Mouse (Mus musculus) forebrain, embryonic 11.5 days (tissue): ENCODE data around the gene Zfp513. TPM values are rescaled to one million over a fixed set of nuclear protein-coding genes. Genes with fewer than 3 reads are reported as not detected.

ENCODE experiments used
- ATAC-seq: fragments of 200-750 bp; cut with Nextera tagmentation; replicated peaks from 2 replicates; pipeline ENCODE4 v1.8.0; 2017; ENCODE audit warnings: moderate TSS enrichment; ENCODE audit not compliant: low FRiP score
- DNase-seq: peaks from one replicate; pipeline ENCODE4 v3.0.0-alpha.2; 2017; ENCODE audit warnings: low spot score
- H3K27ac ChIP-seq: fragments of 300-500 bp; sonication (generic); 2 replicates; pipeline ENCODE4 v1.5.1; 2014; ENCODE audit warnings: low read depth, low read length
- H3K27me3 ChIP-seq: fragments of 300-500 bp; sonication (generic); 2 replicates; pipeline ENCODE4 v1.6.1; 2014; ENCODE audit warnings: mild to moderate bottlenecking, low read length, mixed read lengths; ENCODE audit not compliant: control insufficient read depth, insufficient read depth
- H3K36me3 ChIP-seq: fragments of 300-500 bp; sonication (generic); 2 replicates; pipeline ENCODE4 v1.6.1; 2014; ENCODE audit warnings: mild to moderate bottlenecking, low read length, moderate library complexity, mixed read lengths; ENCODE audit not compliant: control insufficient read depth, insufficient read depth
- H3K4me1 ChIP-seq: fragments of 300-500 bp; sonication (generic); replicated peaks from 2 replicates; pipeline ENCODE4 v1.6.1; 2014; ENCODE audit warnings: low read length, mixed read lengths; ENCODE audit not compliant: control insufficient read depth, insufficient read depth
- H3K4me2 ChIP-seq: fragments of 300-500 bp; sonication (generic); 2 replicates; pipeline ENCODE4 v1.6.1; 2014; ENCODE audit warnings: low read depth, mild to moderate bottlenecking, low read length, moderate library complexity, mixed read lengths; ENCODE audit not compliant: severe bottlenecking
- H3K4me3 ChIP-seq: fragments of 300-500 bp; sonication (generic); 2 replicates; pipeline ENCODE4 v1.5.1; 2014; ENCODE audit warnings: low read depth, low read length
- H3K9ac ChIP-seq: fragments of 300-500 bp; sonication (generic); 2 replicates; pipeline ENCODE4 v1.6.1; 2014; ENCODE audit warnings: low read length
- H3K9me3 ChIP-seq: fragments of 300-500 bp; sonication (generic); 2 replicates; pipeline ENCODE4 v1.6.1; 2016; ENCODE audit warnings: low read length, mixed read lengths; ENCODE audit not compliant: control insufficient read depth
- WGBS: fragments of 180-500 bp; shearing (Covaris S2); extraction: QIAGEN DNeasy Blood & Tissue Kit; methylation state at CpG from one replicate; pipeline ENCODE4 v1.1.7; 2014; 5-methylcytosine and 5-hydroxymethylcytosine counted together
- polyA plus RNA-seq: library from polyadenylated mRNA; unstranded; fragments of >200 nt; fragmentation: Nextera tagmentation; extraction: Ambion mirVana; gene quantifications from 2 replicates; pipeline ENCODE4 v1.2.1, GENCODE M21; 2014

The Zfp513 gene
- polyA plus RNA-seq, 1 experiment from 2014 or later, result 10.0 TPM

- H3K4me2 ChIP-seq, result no peak overlapping the region
- H3K9me3 ChIP-seq, result peaks cover 5% of the 10 kb centered on the region
- DNase-seq, result no peak
- H3K4me1 ChIP-seq, result peaks cover 9% of the 10 kb centered on the region; the same call in 1 of the 2 replicates
- no peak overlapping the region for H3K27ac ChIP-seq
- no peak for ATAC-seq
- H3K4me3 ChIP-seq, result no peak overlapping the region
- H3K36me3 ChIP-seq, result peaks cover 21% of the 10 kb centered on the region; the same call in 1 of the 2 replicates
- H3K9ac ChIP-seq, result no peak overlapping the region
- H3K27me3 ChIP-seq, result no peaks in the 10 kb centered on the region
- 95% methylated on average over 6 of the region's 6 CpGs for WGBS
These were observed 2.3 kb upstream of the Zfp513 start for GRCm38 (mm10) chr5:31204421-31204820.

DNA sequence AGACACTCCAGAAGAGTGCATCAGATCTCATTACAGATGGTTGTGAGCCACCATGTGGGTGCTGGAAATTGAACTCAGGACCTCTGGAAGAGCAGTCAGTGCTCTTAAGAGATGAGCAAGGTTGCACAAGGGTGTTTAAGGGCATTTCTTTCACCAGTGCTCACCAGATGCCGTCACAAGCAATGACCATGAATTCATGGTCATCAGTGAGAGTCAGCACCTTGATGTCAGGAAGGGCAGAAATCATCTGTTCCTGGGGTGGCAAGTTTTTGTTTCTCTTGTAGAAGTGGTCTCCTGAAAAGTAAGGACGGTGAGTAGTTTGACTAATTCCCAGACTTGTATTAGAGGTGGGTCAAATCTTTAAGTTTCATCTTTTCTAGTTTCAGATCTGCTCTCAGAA, 1.8 kb upstream of the Zfp513 start:
- Histone ChIP-seq H3K9ac (no peak overlapping the region), H3K9me3 (peaks cover 5% of the 10 kb centered on the region), H3K36me3 (peaks cover 25% of the 10 kb centered on the region; the same call in 1 of the 2 replicates), H3K27me3 (no peaks in the 10 kb centered on the region), H3K4me2 (no peak overlapping the region), H3K4me3 (no peak overlapping the region), H3K4me1 (peaks cover 9% of the 10 kb centered on the region; the same call in 1 of the 2 replicates), H3K27ac (no peak overlapping the region)
- ATAC-seq (no peak), DNase-seq (no peak)
- 92% methylated on average over 2 of the region's 2 CpGs for WGBS

DNA sequence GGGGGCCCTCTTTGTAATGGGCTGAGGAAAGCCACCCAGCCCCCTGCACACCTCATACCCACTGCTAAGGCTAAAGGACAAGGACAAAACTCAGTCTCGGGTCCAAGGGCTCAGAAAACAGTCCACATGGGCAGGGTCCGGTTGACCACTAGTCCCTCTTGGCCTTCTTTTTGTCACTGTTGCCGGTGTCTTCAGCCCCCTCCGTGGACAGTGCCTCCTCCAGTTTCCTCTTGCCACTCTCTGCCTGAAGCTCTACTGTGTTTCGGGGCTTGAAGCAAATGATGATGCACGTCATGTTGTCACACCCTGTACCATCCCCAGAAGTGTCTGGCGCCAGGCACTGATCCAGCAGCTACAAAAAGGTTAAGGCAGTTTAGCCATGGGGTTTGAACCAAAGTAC, 830 bp upstream of the Zfp513 start:
- peaks cover 5% of the 10 kb centered on the region for H3K9me3 ChIP-seq
- H3K27ac ChIP-seq, result peak overlapping the region; percentile 78
- DNase-seq, result no peak
- 84% methylated on average over 7 of the region's 7 CpGs for WGBS
- peaks cover 32% of the 10 kb centered on the region; the same call in 1 of the 2 replicates for H3K36me3 ChIP-seq
- no peaks in the 10 kb centered on the region for H3K27me3 ChIP-seq
- peaks cover 9% of the 10 kb centered on the region; the same call in 1 of the 2 replicates for H3K4me1 ChIP-seq
- peak overlapping the region; percentile 71 for H3K4me2 ChIP-seq
- no peak for ATAC-seq
- H3K4me3 ChIP-seq, result peak overlapping the region; percentile 76
- peak overlapping the region; percentile 83; the same call in 1 of the 2 replicates for H3K9ac ChIP-seq

GRCm38 (mm10) chr5:31201042-31201741, 911 bp downstream of the Zfp513 start:
- Histone ChIP-seq H3K9ac (peak overlapping the region; percentile 83), H3K4me3 (peak overlapping the region; percentile 76), H3K9me3 (peaks cover 5% of the 10 kb centered on the region), H3K4me1 (peaks cover 9% of the 10 kb centered on the region; the same call in 1 of the 2 replicates), H3K36me3 (peaks cover 34% of the 10 kb centered on the region; the same call in 1 of the 2 replicates), H3K27ac (peak overlapping the region; percentile 75; the same call in 1 of the 2 replicates), H3K27me3 (no peaks in the 10 kb centered on the region), H3K4me2 (peak overlapping the region; percentile 88)
- no peak for ATAC-seq
- WGBS, result 23% methylated on average over 13 of the region's 13 CpGs
- DNase-seq, result no peak

- H3K9ac ChIP-seq, result no peak overlapping the region
- H3K9me3 ChIP-seq, result peaks cover 5% of the 10 kb centered on the region
- no peaks in the 10 kb centered on the region for H3K27me3 ChIP-seq
- no peak overlapping the region for H3K4me2 ChIP-seq
- ATAC-seq (no peak), DNase-seq (peak; percentile 60)
- H3K36me3 ChIP-seq, result peaks cover 30% of the 10 kb centered on the region; the same call in 1 of the 2 replicates
- WGBS, result 92% methylated on average over 27 of the region's 27 CpGs
- H3K4me3 ChIP-seq, result no peak overlapping the region
- H3K4me1 ChIP-seq, result peaks cover 9% of the 10 kb centered on the region; the same call in 1 of the 2 replicates
- no peak overlapping the region for H3K27ac ChIP-seq
These were observed 1.8 kb downstream of the Zfp513 start for GRCm38 (mm10) chr5:31200327-31200768.

DNA sequence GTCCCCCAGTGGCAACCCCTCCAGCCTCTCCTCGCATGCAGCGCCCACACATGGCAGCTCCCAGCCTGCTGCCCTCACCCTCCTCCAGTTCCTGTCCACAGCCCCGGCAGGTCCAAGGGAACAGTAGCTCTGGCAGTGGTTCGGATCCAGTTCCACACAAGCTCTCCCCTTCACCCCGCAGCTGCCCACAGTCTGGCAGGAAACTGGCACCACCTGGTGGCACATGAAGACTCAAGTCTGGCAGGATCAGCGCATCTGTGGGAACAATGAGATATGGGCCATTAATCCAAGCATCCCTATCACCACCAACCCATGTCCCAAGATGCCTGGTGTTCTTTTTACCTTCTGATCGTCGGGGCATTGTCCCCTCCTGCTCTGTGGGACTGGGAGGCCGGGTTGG, 2.2 kb downstream of the Zfp513 start:
- H3K27me3 ChIP-seq, result no peaks in the 10 kb centered on the region
- H3K4me1 ChIP-seq, result peaks cover 9% of the 10 kb centered on the region; the same call in 1 of the 2 replicates
- no peak overlapping the region for H3K9ac ChIP-seq
- ATAC-seq, result no peak
- DNase-seq, result no peak
- H3K4me2 ChIP-seq, result no peak overlapping the region
- H3K27ac ChIP-seq, result no peak overlapping the region
- WGBS, result 92% methylated on average over 9 of the region's 9 CpGs
- peaks cover 29% of the 10 kb centered on the region; the same call in 1 of the 2 replicates for H3K36me3 ChIP-seq
- peaks cover 5% of the 10 kb centered on the region for H3K9me3 ChIP-seq
- H3K4me3 ChIP-seq, result no peak overlapping the region

GRCm38 (mm10) chr5:31199321-31199892, 2.7 kb downstream of the Zfp513 start:
- Histone ChIP-seq H3K27ac (no peak overlapping the region), H3K4me2 (no peak overlapping the region), H3K9me3 (peaks cover 5% of the 10 kb centered on the region), H3K36me3 (peaks cover 27% of the 10 kb centered on the region; the same call in 1 of the 2 replicates), H3K9ac (no peak overlapping the region), H3K27me3 (no peaks in the 10 kb centered on the region), H3K4me1 (peaks cover 9% of the 10 kb centered on the region; the same call in 1 of the 2 replicates), H3K4me3 (no peak overlapping the region)
- ATAC-seq (no peak), DNase-seq (no peak)
- 94% methylated on average over 19 of the region's 19 CpGs for WGBS

- WGBS, result 88% methylated on average over 5 of the region's 5 CpGs
- Histone ChIP-seq H3K4me1 (peaks cover 12% of the 10 kb centered on the region; the same call in 1 of the 2 replicates), H3K4me2 (no peak overlapping the region), H3K9ac (no peak overlapping the region), H3K27ac (no peak overlapping the region), H3K4me3 (no peak overlapping the region), H3K9me3 (peaks cover 5% of the 10 kb centered on the region), H3K36me3 (peaks cover 27% of the 10 kb centered on the region; the same call in 1 of the 2 replicates), H3K27me3 (no peaks in the 10 kb centered on the region)
- no peak for DNase-seq
- ATAC-seq, result no peak
These were observed 3.3 kb downstream of the Zfp513 start for GRCm38 (mm10) chr5:31198616-31199320.
